Mouse (Mus musculus): ENCODE results near the gene Mad1l1. TPM values are rescaled to one million over a fixed set of nuclear protein-coding genes. Genes with fewer than 3 reads are reported as not detected.
"Not testable (repeated sequence)": the region's sequence is repeated elsewhere in the genome, so short reads cannot be mapped to it uniquely, and the experiment has no call there.

Mad1l1 gene
- total RNA-seq, 2 experiments from 2014 or later: 11.2 to 63.1 TPM

- ATAC-seq (replicated peaks; ENCODE audit: poor library complexity): no peak
These were observed 298.5 kb downstream of the Mad1l1 start for GRCm38 (mm10) chr5:140022861-140023260.

DNA sequence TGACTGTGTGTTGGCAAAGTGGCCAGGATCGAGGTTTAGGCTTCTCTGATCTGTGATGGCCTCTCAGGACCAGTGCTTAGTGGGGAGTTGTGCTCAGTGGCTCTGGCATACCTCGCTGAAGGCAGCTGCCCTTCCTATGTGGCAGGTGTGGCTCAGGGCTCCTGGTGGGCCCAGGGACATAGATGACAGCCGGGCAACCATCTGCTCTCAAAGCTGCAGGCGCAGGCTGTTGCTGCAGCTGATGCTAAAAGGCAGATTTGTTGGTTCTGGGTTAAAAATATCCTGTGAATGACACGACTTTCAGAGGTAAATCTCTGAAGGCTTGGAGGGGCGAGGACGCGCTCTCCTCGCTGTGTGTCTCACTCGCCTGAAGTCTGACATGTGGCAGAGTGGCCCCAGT, 299.6 kb downstream of the Mad1l1 start:
- no peak for ATAC-seq (replicated peaks; ENCODE audit: poor library complexity)

DNA sequence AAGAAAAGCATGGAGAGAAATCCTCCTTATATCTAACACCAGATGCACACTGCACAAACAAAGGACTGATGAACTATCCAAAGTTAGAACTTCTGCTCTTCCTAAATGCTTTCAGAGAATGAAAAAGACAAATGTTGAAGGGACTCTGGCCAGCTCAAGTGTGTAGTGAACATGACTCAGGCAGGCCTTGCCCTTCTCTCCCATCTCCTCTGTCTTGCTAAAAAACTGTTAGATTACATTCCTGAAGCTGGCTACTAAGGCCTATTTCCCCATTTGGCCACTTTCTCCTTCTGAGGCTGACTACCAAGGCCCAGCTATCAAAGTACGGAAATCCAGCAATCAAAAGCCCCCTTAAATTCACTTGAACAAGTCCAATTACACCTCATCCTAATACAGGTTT, 301.7 kb downstream of the Mad1l1 start:
- ATAC-seq (replicated peaks; ENCODE audit: poor library complexity): no peak

- no peak for ATAC-seq (replicated peaks; ENCODE audit: poor library complexity)
These were observed 302.6 kb downstream of the Mad1l1 start for GRCm38 (mm10) chr5:140018780-140019179.

GRCm38 (mm10) chr5:140016896-140017295, 304.5 kb downstream of the Mad1l1 start:
- ATAC-seq (replicated peaks; ENCODE audit: poor library complexity): no peak

DNA sequence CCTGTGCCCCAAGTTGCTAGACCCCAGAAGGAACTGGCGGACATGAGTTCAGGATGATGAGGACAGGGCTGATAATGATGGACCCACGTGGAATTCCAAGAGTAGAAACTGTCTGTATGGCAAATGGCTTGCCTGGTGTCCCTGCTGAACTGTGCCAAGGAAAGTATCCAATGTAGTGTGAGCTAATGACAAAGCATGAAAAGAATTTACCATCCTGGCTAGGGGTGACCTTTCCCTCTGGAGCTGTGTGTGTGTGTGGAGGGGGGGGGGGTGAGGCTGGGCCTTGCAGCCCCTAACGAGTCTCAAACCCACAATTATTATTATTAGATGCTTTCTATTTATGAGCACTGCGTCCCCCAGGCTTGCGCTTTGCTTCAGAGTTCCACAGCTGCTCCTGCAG, 307.7 kb downstream of the Mad1l1 start:
- no peak for ATAC-seq (replicated peaks; ENCODE audit: poor library complexity)

DNA sequence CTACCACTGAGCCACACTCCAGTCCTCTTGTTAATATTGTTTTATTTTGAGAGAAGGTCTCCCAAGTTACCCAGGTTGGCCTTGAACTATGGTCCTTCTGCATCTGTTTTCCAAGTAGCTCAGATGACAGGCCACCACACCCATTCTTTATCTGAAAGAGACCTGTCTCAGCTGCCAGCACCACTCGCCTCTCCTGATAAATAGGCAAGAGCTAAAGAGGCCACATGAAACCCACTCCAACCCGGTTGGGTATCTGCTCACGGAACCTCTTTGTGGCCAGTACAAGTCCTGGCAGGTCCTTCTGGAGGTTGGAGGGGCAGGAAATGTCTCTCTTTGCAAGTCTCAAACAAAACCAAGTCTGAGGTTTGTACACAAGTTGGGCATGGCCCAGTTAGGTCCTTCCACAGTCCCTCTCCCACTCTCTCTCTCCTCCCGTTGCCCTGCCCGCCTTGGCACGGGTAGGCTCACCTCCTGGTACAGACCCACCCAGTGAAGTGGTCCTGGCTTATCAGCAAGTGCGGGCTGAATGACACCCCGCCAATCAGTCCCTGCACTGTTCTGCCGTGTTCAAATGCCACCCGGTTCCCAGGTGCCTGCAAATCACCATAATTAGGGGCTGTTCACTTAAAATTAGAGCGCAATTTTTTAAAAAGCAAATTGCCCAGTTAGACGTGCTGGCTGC, 308.9 kb downstream of the Mad1l1 start:
- ATAC-seq (replicated peaks; ENCODE audit: poor library complexity): peak; percentile 85

- ATAC-seq (replicated peaks; ENCODE audit: poor library complexity): no peak
These were observed 310.9 kb downstream of the Mad1l1 start for GRCm38 (mm10) chr5:140010405-140010804.

DNA sequence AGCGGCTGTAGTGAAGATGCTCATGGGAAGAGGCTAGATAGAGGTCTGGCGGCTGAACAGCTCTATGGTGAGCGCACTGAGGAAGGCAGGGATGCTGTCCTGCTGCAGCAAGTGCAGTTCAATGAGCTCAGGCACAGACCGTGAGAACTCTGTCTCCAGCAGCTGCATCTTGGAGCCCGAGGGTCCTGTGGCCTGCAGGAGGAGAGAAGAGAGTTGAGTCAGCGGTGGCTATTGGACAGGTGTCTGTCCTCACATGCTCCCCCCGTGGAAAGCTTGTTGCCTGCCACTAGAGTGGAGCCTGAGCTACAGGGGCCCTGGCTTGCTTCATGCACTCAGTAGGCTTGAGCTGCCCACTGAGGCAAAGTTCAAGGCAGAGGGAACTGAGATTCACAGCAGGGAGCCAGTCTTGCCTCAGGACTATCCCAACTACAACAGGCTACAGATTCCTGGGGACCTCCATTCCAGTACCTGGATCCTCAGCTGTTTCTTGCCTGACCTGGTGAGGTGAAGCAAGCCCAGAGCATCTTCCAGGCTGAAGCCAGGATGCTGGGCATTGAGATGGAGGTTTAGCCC, 312.2 kb downstream of the Mad1l1 start:
- no peak for ATAC-seq (replicated peaks; ENCODE audit: poor library complexity)

- ATAC-seq (replicated peaks; ENCODE audit: poor library complexity): no peak
These were observed 312.9 kb downstream of the Mad1l1 start for GRCm38 (mm10) chr5:140008523-140008806.

- ATAC-seq (replicated peaks; ENCODE audit: poor library complexity): no peak
These were observed 313.5 kb downstream of the Mad1l1 start for GRCm38 (mm10) chr5:140007656-140008522.

- no peak for ATAC-seq (replicated peaks; ENCODE audit: poor library complexity)
These were observed 314.5 kb downstream of the Mad1l1 start for GRCm38 (mm10) chr5:140006861-140007260.

DNA sequence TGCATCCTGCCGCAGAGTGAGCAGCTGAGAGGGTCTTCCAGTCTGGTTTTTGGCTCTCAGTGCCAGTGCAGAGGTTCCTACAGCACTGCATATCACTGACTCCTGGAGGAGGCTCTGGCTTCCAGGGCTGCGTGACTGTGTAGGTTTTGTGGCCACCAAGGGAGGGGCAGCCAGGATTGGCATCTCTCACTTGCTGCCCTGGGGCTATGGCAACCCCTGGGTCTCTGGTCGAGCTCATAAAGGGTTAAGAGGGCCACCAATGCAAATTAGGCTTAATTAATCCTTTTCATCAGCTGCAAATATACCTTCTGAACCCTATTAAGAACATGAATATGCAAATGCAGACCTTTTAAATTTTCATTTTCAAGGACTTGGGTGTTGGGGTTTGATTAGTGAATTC, 318.8 kb downstream of the Mad1l1 start:
- 0 out of 2 replicates have a peak, but pooled peaks have one; percentile 20 for ATAC-seq (replicated peaks; ENCODE audit: poor library complexity)

DNA sequence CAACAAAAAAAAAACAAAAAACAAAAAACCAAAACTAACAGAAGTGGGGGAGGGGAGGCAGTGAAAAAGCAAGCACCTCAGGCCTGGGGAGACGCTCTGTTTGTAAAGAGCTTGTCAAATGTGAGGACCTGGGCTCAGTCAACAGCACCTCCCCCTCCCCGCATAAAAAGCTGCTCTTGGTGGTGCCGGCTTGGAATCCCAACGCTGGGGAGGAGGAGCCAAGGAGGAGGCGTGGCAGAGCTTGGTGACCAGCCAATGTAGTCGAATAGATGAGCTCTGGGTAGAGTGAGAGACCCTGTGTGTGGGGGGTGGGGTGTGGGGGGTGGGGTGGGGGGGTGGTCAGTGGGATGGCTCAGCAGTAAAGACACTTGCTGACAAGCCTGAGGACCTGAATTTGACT, 322.4 kb downstream of the Mad1l1 start:
- no peak for ATAC-seq (replicated peaks; ENCODE audit: poor library complexity)

GRCm38 (mm10) chr5:139998321-139998720, 323.0 kb downstream of the Mad1l1 start:
- not testable (repeated sequence) for ATAC-seq (replicated peaks; ENCODE audit: poor library complexity)

DNA sequence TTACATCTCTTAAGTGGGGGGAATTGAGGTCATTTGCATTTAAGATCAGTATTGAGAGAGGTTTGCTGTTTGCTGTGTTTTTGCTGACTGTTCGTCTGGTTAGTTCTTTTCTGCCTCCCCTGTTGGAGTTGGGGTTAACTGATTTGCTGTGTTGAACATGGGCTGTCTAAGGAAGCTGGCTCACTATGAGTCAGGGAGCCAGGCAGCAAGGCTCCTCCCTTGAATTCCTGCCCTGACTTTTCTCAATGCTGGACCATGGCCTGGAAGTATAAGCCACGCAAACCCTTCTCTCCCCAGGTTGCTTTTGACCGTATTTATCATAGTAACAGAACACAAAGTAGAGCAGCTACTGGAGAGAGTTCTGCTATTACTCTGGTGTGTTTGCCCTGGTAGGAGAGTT, 329.8 kb downstream of the Mad1l1 start:
- no peak for ATAC-seq (replicated peaks; ENCODE audit: poor library complexity)

- no peak for ATAC-seq (replicated peaks; ENCODE audit: poor library complexity)
These were observed 336.1 kb downstream of the Mad1l1 start for GRCm38 (mm10) chr5:139985073-139985746.

- ATAC-seq (replicated peaks; ENCODE audit: poor library complexity): no peak
These were observed 339.4 kb downstream of the Mad1l1 start for GRCm38 (mm10) chr5:139981976-139982375.

DNA sequence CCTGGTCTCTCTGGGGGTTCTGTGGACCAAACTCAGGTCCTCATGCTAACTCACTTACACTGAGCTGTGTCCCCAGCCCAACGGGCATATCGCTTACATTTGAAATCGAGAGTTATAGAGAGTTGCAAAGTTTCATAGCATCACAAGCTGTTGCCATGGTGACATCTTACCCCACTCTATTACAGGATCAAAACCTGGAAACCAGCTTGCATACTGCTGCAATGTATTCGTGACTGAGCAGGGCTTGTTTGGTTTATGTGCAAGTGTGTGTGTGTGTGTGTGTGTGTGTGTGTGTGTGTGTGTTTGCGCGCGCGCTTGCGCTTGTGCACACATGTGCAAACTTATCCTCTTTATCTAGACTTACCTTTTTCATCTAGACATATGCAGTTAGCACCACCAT, 342.0 kb downstream of the Mad1l1 start:
- ATAC-seq (replicated peaks; ENCODE audit: poor library complexity): no peak

DNA sequence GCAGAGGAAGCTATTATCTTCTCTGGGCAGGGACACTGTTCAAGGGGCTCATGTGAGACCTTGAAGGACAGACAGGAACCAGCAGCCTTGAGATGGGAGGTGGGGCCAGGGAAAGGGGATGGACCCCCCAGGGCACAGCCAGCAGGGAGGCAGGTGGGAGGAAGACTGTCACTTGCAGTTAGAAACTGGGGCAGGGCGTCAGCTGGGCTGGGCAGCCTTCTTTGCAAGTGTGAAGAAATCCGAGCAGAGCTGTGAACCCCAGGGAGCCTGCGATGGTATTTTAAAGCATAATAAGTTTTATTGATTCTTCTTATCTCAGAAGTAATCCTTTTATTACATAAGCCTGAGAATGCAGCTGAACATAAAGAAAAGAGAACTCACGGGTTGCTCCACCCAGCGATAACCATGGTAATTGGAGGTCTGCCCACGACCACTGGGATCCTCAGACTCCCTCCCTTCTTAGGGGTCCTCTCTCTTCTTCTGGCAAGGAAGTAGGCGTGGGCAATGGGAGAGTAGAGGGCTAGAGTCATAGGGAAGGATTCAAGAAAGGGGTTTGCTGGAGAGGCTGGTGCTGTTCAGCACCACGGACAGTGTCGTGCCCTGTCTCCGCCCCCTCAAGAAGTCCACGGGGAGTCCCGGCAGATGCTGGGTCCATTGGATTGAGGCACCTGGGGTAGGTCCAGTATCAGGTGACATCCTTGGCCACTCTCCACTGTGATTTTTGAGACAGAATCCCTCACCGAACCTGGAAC, 342.7 kb downstream of the Mad1l1 start:
- ATAC-seq (replicated peaks; ENCODE audit: poor library complexity): peak; percentile 77

DNA sequence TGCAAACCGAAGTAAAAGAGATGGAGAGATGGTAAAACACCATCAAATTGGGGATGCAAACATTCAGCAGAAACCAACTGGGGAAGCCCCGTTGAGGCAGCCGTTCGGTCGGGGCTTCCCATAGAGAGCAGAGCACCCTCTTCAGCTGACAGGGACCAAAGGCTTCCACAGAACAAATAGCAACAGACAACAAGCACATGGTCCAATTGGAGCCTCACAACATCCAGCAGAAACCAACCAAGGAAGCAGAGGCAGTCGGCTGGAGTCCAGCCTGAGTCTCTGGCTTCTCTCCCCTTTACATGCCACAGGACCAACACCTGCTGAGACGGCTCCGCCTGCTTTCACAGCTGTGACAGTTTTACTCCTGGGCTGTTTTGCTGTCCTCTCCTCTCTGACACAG, 343.9 kb downstream of the Mad1l1 start:
- ATAC-seq (replicated peaks; ENCODE audit: poor library complexity): no peak

All from megakaryocyte progenitor cell, adult 5-6 weeks (primary cell).